In the genomic region with DNA sequence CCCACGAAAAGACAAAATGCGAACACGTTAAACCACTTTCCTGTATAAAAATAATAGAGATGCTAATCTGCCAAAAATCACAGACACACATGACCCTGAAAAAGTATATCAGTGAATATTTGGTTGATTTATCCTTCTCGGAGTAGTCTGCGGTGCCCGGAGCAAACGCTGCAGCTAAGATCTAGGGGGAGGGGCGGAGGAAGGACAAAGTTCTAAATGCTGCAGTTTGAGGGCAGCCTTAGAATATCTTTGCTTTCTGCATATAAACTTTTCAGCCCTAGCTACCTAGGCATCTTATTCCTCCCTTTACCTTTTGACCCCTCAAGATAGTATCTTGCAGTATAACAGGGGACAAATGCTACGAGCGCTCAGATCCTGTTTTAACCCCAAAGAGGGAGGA, we compare ENCODE assay signal across 8 mouse cellular contexts. TPM values are rescaled to one million over a fixed set of nuclear protein-coding genes. Genes with fewer than 3 reads are reported as not detected.
DNase-seq lines count a peak whose midpoint lies in the region; ATAC-seq and TF ChIP-seq lines count a peak whose summit lies in the region.

No protein-coding gene starts in this region.

- TF ChIP-seq POLR2A in kidney, adult 2 months (IDR thresholded peaks at IDR 0.05; ENCODE audit: low read depth, low read length), result no peak
- no peak for TF ChIP-seq POLR2A in brain, embryonic 14.5 days (IDR thresholded peaks at IDR 0.05; ENCODE audit: borderline replicate concordance, extremely low read depth, insufficient read depth, insufficient read length, poor library complexity, severe bottlenecking)

- ATAC-seq in forebrain, embryonic 14.5 days, result no peak
- no peak for ATAC-seq in midbrain, embryonic 11.5 days (ENCODE audit: low FRiP score)

- 13% methylated on average over 10 of the region's 10 CpGs for WGBS in kidney, adult 2 months
- whole genome bisulfite sequencing in forebrain, embryonic 14.5 days, result under 1% methylated on average over 10 of the region's 10 CpGs
- WGBS in midbrain, embryonic 11.5 days, result 2% methylated on average over 10 of the region's 10 CpGs

- H3K27me3 ChIP-seq in kidney, adult 2 months (replicated peaks; ENCODE audit: control insufficient read depth, insufficient read depth, low read length), result peaks cover 23% of the 10 kb centered on the region
- H3K27me3 ChIP-seq in forebrain, embryonic 14.5 days (replicated peaks; ENCODE audit: control insufficient read depth, insufficient read depth, low read length), result peaks cover 31% of the 10 kb centered on the region
- H3K27me3 ChIP-seq in midbrain, embryonic 11.5 days (ENCODE audit: control insufficient read depth, insufficient read depth, low read length), result peaks cover 60% of the 10 kb centered on the region

- no peaks in the 10 kb centered on the region for H3K9me3 ChIP-seq in forebrain, embryonic 14.5 days (replicated peaks; ENCODE audit: control insufficient read depth, low read length)
- H3K9me3 ChIP-seq in midbrain, embryonic 11.5 days (ENCODE audit: control insufficient read depth, low read length), result no peaks in the 10 kb centered on the region

- H3K9ac ChIP-seq in forebrain, embryonic 14.5 days (ENCODE audit: low read length), result peak overlapping the region; percentile 82
- H3K9ac ChIP-seq in midbrain, embryonic 11.5 days (ENCODE audit: low read length), result peak overlapping the region; percentile 67

- H3K4me3 ChIP-seq in kidney, adult 2 months (ENCODE audit: insufficient read depth, low read depth, low read length), result no peak overlapping the region
- peak overlapping the region; percentile 49 for H3K4me3 ChIP-seq in forebrain, embryonic 14.5 days (ENCODE audit: low read depth, low read length)
- peak overlapping the region; percentile 36 for H3K4me3 ChIP-seq in midbrain, embryonic 11.5 days (ENCODE audit: low read depth, low read length)

- H3K27ac ChIP-seq in kidney, adult 2 months (ENCODE audit: insufficient read depth, low read depth, low read length), result no peak overlapping the region
- peak overlapping the region; percentile 94 for H3K27ac ChIP-seq in forebrain, embryonic 14.5 days (ENCODE audit: low read depth, low read length)
- peak overlapping the region; percentile 79 for H3K27ac ChIP-seq in midbrain, embryonic 11.5 days (ENCODE audit: low read depth, low read length)

- H3K4me1 ChIP-seq in kidney, adult 2 months (ENCODE audit: control insufficient read depth, insufficient read depth, low read length), result 0 out of 2 replicates have a peak, but pooled peaks cover 2% of the 10 kb centered on the region
- H3K4me1 ChIP-seq in forebrain, embryonic 14.5 days (ENCODE audit: control insufficient read depth, insufficient read depth, low read length), result no peaks in the 10 kb centered on the region
- peaks cover 6% of the 10 kb centered on the region; the same call in 1 of the 2 replicates for H3K4me1 ChIP-seq in midbrain, embryonic 11.5 days (ENCODE audit: control insufficient read depth, insufficient read depth, low read length)

- no peak for TF ChIP-seq CTCF in kidney, adult 2 months (conservative IDR thresholded peaks at IDR 0.05; ENCODE audit: insufficient read depth, insufficient read length, low read depth, low read length)
- TF ChIP-seq CTCF in brain, embryonic 14.5 days (IDR thresholded peaks at IDR 0.05; ENCODE audit: borderline replicate concordance, extremely low read depth, insufficient read depth, insufficient read length), result no peak

- no peaks in the 10 kb centered on the region for H3K36me3 ChIP-seq in kidney, adult 2 months (ENCODE audit: control insufficient read depth, insufficient read depth, low read length)
- H3K36me3 ChIP-seq in forebrain, embryonic 14.5 days (ENCODE audit: control insufficient read depth, insufficient read depth, low read length), result no peaks in the 10 kb centered on the region
- no peaks in the 10 kb centered on the region for H3K36me3 ChIP-seq in midbrain, embryonic 11.5 days (ENCODE audit: control insufficient read depth, insufficient read depth, low read length)

- peak; percentile 25 for DNase-seq in kidney, adult 2 months
- DNase-seq in kidney, adult 8-10 months, result no peak
- peak; percentile 66 for DNase-seq in brain, embryonic 14.5 days (ENCODE audit: low read depth)
- DNase-seq in forebrain, embryonic 14.5 days (ENCODE audit: low spot score), result peak; percentile 58
- no peak for DNase-seq in midbrain, embryonic 11.5 days (ENCODE audit: low spot score, missing footprints)
- no peak for DNase-seq in layer of hippocampus, postnatal 10 days (ENCODE audit: low spot score in 2 of 2)
- DNase-seq in layer of hippocampus, adult 9-10 months (ENCODE audit: low spot score), result no peak
- no peak for DNase-seq in layer of hippocampus, adult 18-20 months (ENCODE audit: low spot score in 2 of 2)

- peak overlapping the region; percentile 70 for H3K4me2 ChIP-seq in forebrain, embryonic 14.5 days (ENCODE audit: low read length)
- peak overlapping the region; percentile 27; the same call in 1 of the 2 replicates for H3K4me2 ChIP-seq in midbrain, embryonic 11.5 days

RNA-seq across cellular contexts. Expression of a gene that starts 1.4 kb away (rescaled TPM):
- polyA plus RNA-seq in kidney, adult 2 months (2012; rRNA removed), result 0.34 and 0.48 TPM in 2 replicates
- polyA plus RNA-seq in brain, embryonic 14.5 days (2012; rRNA removed), result 67.3 and 67.5 TPM in 2 replicates
- polyA plus RNA-seq in forebrain, embryonic 14.5 days (2014; fragmentation: Nextera tagmentation; extraction: Ambion mirVana), result 56.5 and 58.6 TPM in 2 replicates
- polyA plus RNA-seq in midbrain, embryonic 11.5 days (2014; fragmentation: Nextera tagmentation; extraction: Ambion mirVana), result 52.7 and 53.5 TPM in 2 replicates
- 100 to 1,000 TPM; 134 to 144 TPM for total RNA-seq in layer of hippocampus, postnatal 10 days (2021)
- total RNA-seq in layer of hippocampus, adult 18-20 months (2021), result 100 to 1,000 TPM; 275 to 283 TPM

Comparison
In these comparisons a context has a peak if more than half of its experiments do, and no peak if none do; other contexts are left out.
1. DNase-seq: peak in kidney, adult 2 months (single experiment), brain, embryonic 14.5 days (single experiment) and forebrain, embryonic 14.5 days (single experiment); none in kidney, adult 8-10 months (0 of 2), midbrain, embryonic 11.5 days (single experiment), layer of hippocampus, postnatal 10 days (0 of 2), layer of hippocampus, adult 9-10 months (single experiment) and layer of hippocampus, adult 18-20 months (0 of 2).
2. RNA of a gene that starts 1.4 kb away (polyA plus RNA-seq): 67.3 to 67.5 TPM in brain, embryonic 14.5 days, 56.5 to 58.6 TPM in forebrain, embryonic 14.5 days and 52.7 to 53.5 TPM in midbrain, embryonic 11.5 days; 0.34 to 0.48 TPM in kidney, adult 2 months; every median in the first group is over 10 times any median in the second.